Mouse (Mus musculus): ENCODE data around the gene Prkg2. TPM values are rescaled to one million over a fixed set of nuclear protein-coding genes. Genes with fewer than 3 reads are reported as not detected.

The Prkg2 gene
- polyA plus RNA-seq, 1 experiment from 2014 or later: 87.8 TPM

DNA sequence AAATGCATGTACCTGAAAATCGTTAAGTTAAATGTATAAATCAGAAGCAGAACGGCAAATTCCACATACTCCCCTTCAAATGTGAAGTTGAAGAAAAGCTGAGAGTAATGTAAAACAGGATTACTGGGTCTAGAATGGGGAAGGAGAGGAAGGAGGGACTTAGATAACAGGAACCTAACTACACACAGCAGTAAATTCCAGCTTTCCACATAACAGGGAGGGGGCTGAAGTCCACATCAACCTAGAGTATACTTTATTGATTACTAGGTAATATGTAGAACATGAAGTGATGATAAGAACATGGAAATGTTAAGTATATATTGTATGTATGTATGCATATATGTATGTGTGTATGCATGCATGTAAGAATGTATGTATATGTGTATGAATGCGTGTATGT lies 114.2 kb downstream of the Prkg2 start:
- H3K4me1 ChIP-seq (replicated peaks; ENCODE audit: control insufficient read depth, insufficient read depth, low read length): no peaks in the 10 kb centered on the region
- H3K4me2 ChIP-seq (replicated peaks; ENCODE audit: low read depth): no peak overlapping the region
- peak; percentile 58 for ATAC-seq
- no peak overlapping the region for H3K27ac ChIP-seq (ENCODE audit: low read depth, low read length)
- no peaks in the 10 kb centered on the region for H3K9me3 ChIP-seq (ENCODE audit: control insufficient read depth)
- no peak for TF ChIP-seq CTCF (IDR thresholded peaks at IDR 0.05; ENCODE audit: low read depth)
- H3K9ac ChIP-seq (ENCODE audit: low read depth, low read length): no peak overlapping the region
- H3K4me3 ChIP-seq (ENCODE audit: low read depth, low read length): no peak overlapping the region
- H3K27me3 ChIP-seq (replicated peaks; ENCODE audit: control insufficient read depth, insufficient read depth, low read length): no peaks in the 10 kb centered on the region
- 83% methylated on average over 3 of the region's 3 CpGs for WGBS
- H3K36me3 ChIP-seq (ENCODE audit: control insufficient read depth, insufficient read depth): no peaks in the 10 kb centered on the region

DNA sequence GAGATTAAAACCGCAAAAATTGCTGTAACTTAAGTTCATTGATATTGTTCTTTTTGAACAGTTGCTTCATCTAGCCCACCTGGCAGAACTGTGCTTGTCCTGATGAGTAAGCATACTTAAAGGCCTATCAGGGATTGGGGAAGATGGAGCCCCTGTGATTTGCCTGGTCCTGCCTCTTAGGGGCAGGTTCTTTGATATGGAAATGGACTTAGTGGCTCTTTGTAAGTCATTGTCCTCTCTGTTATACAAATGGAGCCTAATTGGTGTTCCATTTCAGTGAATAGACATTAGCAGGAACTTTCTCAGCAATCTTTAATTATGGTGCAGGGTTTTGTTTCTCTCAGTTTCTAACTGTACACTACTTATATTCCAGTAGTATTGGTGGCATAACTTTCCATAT lies 115.5 kb downstream of the Prkg2 start:
- H3K4me3 ChIP-seq (ENCODE audit: low read depth, low read length): no peak overlapping the region
- no peak for TF ChIP-seq CTCF (IDR thresholded peaks at IDR 0.05; ENCODE audit: low read depth)
- no peaks in the 10 kb centered on the region for H3K9me3 ChIP-seq (ENCODE audit: control insufficient read depth)
- no peak overlapping the region for H3K9ac ChIP-seq (ENCODE audit: low read depth, low read length)
- no peak for ATAC-seq
- H3K4me2 ChIP-seq (replicated peaks; ENCODE audit: low read depth): no peak overlapping the region
- 88% methylated on average over 1 of the region's 1 CpGs for WGBS
- no peaks in the 10 kb centered on the region for H3K27me3 ChIP-seq (replicated peaks; ENCODE audit: control insufficient read depth, insufficient read depth, low read length)
- no peaks in the 10 kb centered on the region for H3K36me3 ChIP-seq (ENCODE audit: control insufficient read depth, insufficient read depth)
- H3K4me1 ChIP-seq (replicated peaks; ENCODE audit: control insufficient read depth, insufficient read depth, low read length): no peaks in the 10 kb centered on the region
- no peak overlapping the region for H3K27ac ChIP-seq (ENCODE audit: low read depth, low read length)

DNA sequence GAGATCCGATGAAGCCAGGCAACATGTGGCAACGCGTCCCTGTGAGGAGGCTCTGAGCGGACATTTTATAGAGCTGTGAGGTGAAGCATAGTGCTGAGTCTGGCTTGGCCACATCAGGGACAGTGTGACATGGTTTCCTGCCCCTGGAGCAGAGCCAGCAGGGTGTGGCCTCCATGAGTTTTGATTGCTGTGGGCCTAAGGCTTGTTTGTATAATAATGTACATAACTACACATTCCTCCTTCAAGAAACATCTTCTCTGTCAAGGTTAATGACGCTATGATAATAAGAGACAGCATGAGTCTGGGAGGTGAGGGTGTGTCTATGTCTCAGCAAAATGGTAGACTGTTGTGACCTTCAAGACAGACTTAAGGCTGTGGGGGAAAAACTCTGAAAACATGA lies 118.4 kb downstream of the Prkg2 start:
- WGBS: 72% methylated on average over 5 of the region's 5 CpGs
- Histone ChIP-seq H3K36me3 (ENCODE audit: control insufficient read depth, insufficient read depth) (no peaks in the 10 kb centered on the region), H3K27me3 (replicated peaks; ENCODE audit: control insufficient read depth, insufficient read depth, low read length) (no peaks in the 10 kb centered on the region), H3K4me3 (ENCODE audit: low read depth, low read length) (no peak overlapping the region), H3K27ac (ENCODE audit: low read depth, low read length) (no peak overlapping the region), H3K4me1 (replicated peaks; ENCODE audit: control insufficient read depth, insufficient read depth, low read length) (no peaks in the 10 kb centered on the region), H3K4me2 (replicated peaks; ENCODE audit: low read depth) (no peak overlapping the region), H3K9me3 (ENCODE audit: control insufficient read depth) (no peaks in the 10 kb centered on the region), H3K9ac (ENCODE audit: low read depth, low read length) (no peak overlapping the region)
- TF ChIP-seq CTCF (IDR thresholded peaks at IDR 0.05; ENCODE audit: low read depth): no peak
- 0 out of 2 replicates have a peak, but pooled peaks have one; percentile 56 for ATAC-seq

DNA sequence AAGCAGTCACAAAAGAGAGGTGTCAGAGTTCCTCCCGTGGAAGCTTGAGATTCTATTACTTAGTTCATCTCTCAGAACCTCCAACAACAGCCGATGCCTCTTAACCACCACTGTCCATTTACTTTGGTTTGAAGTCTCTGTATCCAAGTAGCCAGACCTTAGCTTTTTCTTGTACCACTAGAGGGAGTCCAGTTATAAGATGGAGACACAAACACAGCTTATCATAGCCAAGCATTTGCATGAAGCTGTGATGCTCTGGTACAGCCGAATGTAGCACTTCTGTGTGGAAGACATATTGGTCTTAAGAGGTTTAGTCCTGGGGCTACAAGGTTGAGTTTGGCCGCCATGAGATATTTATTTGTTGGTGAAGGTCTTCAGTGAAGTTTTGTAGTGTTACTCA lies 134.8 kb downstream of the Prkg2 start:
- no peak overlapping the region for H3K27ac ChIP-seq (ENCODE audit: low read depth, low read length)
- H3K4me2 ChIP-seq (replicated peaks; ENCODE audit: low read depth): no peak overlapping the region
- peak; percentile 78 for TF ChIP-seq CTCF (IDR thresholded peaks at IDR 0.05; ENCODE audit: low read depth)
- no peak overlapping the region for H3K4me3 ChIP-seq (ENCODE audit: low read depth, low read length)
- H3K36me3 ChIP-seq (ENCODE audit: control insufficient read depth, insufficient read depth): no peaks in the 10 kb centered on the region
- WGBS: 62% methylated on average over 4 of the region's 4 CpGs
- no peaks in the 10 kb centered on the region for H3K9me3 ChIP-seq (ENCODE audit: control insufficient read depth)
- H3K9ac ChIP-seq (ENCODE audit: low read depth, low read length): no peak overlapping the region
- no peaks in the 10 kb centered on the region for H3K4me1 ChIP-seq (replicated peaks; ENCODE audit: control insufficient read depth, insufficient read depth, low read length)
- ATAC-seq: no peak
- no peaks in the 10 kb centered on the region for H3K27me3 ChIP-seq (replicated peaks; ENCODE audit: control insufficient read depth, insufficient read depth, low read length)

DNA sequence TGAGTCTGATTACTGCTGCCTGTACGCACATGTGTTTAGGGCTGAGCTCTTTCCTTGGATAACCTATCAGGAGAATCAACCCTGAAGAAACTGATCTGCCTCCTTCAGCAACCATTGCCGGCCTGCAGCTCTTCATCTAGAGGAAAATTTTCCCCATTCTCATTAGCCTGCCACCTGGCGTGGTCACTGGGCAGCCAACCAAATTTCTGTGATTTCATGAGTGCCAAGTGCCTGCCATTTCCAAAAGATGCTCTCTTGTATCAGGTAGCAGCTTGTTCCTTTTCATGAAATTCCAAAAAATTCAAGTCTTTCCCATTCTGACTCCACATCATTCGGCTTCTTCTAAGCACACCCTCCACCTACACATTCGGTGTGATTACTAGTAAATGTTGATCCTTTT lies 136.2 kb downstream of the Prkg2 start:
- WGBS: 76% methylated on average over 5 of the region's 5 CpGs
- no peak for ATAC-seq
- H3K4me3 ChIP-seq (ENCODE audit: low read depth, low read length): no peak overlapping the region
- H3K9me3 ChIP-seq (ENCODE audit: control insufficient read depth): no peaks in the 10 kb centered on the region
- H3K9ac ChIP-seq (ENCODE audit: low read depth, low read length): no peak overlapping the region
- no peak for TF ChIP-seq CTCF (IDR thresholded peaks at IDR 0.05; ENCODE audit: low read depth)
- no peaks in the 10 kb centered on the region for H3K27me3 ChIP-seq (replicated peaks; ENCODE audit: control insufficient read depth, insufficient read depth, low read length)
- H3K27ac ChIP-seq (ENCODE audit: low read depth, low read length): no peak overlapping the region
- H3K4me2 ChIP-seq (replicated peaks; ENCODE audit: low read depth): no peak overlapping the region
- no peaks in the 10 kb centered on the region for H3K36me3 ChIP-seq (ENCODE audit: control insufficient read depth, insufficient read depth)
- H3K4me1 ChIP-seq (replicated peaks; ENCODE audit: control insufficient read depth, insufficient read depth, low read length): no peaks in the 10 kb centered on the region

DNA sequence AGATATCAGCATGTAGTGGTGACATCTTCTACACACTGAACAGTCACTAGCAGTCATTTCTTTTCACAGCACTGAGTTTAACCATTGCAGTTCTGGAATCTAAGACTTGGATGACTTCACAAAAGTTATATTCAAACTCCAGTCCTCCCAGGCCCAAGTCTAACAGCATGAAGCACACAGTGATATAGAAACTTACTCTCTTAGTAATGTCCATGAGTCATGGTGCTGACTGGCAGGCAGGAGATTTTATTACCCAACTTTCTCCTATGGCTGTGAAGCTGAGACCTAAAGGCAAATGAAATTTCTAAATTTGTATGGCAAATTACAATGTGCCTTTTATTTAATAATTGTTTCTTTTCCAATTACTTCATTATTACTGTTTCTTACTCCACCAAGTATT lies 139.2 kb downstream of the Prkg2 start:
- H3K9ac ChIP-seq (ENCODE audit: low read depth, low read length): no peak overlapping the region
- no peak for ATAC-seq
- H3K4me1 ChIP-seq (replicated peaks; ENCODE audit: control insufficient read depth, insufficient read depth, low read length): no peaks in the 10 kb centered on the region
- H3K9me3 ChIP-seq (ENCODE audit: control insufficient read depth): no peaks in the 10 kb centered on the region
- no peaks in the 10 kb centered on the region for H3K27me3 ChIP-seq (replicated peaks; ENCODE audit: control insufficient read depth, insufficient read depth, low read length)
- H3K4me2 ChIP-seq (replicated peaks; ENCODE audit: low read depth): no peak overlapping the region
- no peaks in the 10 kb centered on the region for H3K36me3 ChIP-seq (ENCODE audit: control insufficient read depth, insufficient read depth)
- no peak for TF ChIP-seq CTCF (IDR thresholded peaks at IDR 0.05; ENCODE audit: low read depth)
- H3K27ac ChIP-seq (ENCODE audit: low read depth, low read length): no peak overlapping the region
- H3K4me3 ChIP-seq (ENCODE audit: low read depth, low read length): no peak overlapping the region

DNA sequence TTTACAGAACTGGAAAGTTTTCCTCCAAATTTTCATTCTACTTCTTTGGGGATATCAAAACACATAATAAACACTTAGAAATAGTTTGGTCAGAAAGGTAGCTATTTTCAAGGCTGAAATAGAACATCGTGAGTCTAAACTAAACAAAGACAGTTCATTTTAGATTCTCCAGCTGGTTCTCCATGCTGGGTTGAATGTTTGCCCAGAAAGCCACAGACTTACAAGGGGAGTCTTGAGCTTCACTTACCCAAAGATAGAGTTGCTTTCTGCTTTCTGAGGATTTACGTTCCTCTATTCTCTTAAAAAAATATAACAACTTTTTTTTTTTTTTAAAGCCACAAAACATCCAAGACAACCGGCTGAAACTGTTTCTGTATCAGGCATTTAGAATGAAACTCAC lies 142.9 kb downstream of the Prkg2 start:
- Histone ChIP-seq H3K36me3 (ENCODE audit: control insufficient read depth, insufficient read depth) (no peaks in the 10 kb centered on the region), H3K4me2 (replicated peaks; ENCODE audit: low read depth) (no peak overlapping the region), H3K9me3 (ENCODE audit: control insufficient read depth) (no peaks in the 10 kb centered on the region), H3K4me1 (replicated peaks; ENCODE audit: control insufficient read depth, insufficient read depth, low read length) (no peaks in the 10 kb centered on the region), H3K9ac (ENCODE audit: low read depth, low read length) (no peak overlapping the region), H3K27me3 (replicated peaks; ENCODE audit: control insufficient read depth, insufficient read depth, low read length) (no peaks in the 10 kb centered on the region), H3K27ac (ENCODE audit: low read depth, low read length) (no peak overlapping the region), H3K4me3 (ENCODE audit: low read depth, low read length) (no peak overlapping the region)
- WGBS: 64% methylated on average over 3 of the region's 3 CpGs
- TF ChIP-seq CTCF (IDR thresholded peaks at IDR 0.05; ENCODE audit: low read depth): no peak
- ATAC-seq: no peak
